Mouse (Mus musculus) ovary, adult 2 months (tissue): Measurements from ENCODE around the gene Atp5g3. TPM values are rescaled to one million over a fixed set of nuclear protein-coding genes. Genes with fewer than 3 reads are reported as not detected.

Experiments used
- polyA plus RNA-seq: library from polyadenylated mRNA; depleted of rRNA; stranded (reverse); fragments of >200 nt; gene quantifications from 2 replicates; pipeline ENCODE4 v1.2.3, GENCODE M21; 2012; rRNA removed

Gene Atp5g3
- 633 and 798 TPM in 2 replicates for polyA plus RNA-seq

DNA sequence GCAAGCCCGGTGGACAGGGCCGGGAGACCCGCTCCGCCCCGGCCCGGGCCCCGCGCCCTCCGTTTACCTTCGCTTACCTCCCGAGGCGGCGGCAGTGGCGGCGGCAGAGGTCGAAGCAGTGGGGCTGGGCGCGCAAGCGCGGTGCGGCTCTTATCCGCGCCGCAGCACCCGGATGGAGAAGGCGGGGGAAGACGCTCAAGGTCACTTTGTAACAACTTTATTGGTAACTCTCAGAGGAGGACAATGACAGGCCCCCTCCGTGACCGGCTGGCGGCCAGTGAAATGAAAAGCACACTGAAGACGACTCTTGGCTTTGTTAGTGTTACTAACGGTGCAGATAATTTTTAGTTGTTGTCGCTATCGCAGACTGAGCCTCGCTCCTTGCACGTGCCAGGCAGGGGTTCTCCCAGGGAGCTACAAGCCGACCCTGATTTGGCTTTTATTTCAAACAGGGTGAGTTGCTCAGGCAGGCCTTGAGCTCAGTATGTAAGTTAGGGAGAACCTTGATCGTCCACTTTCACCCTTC is at the start of gene Atp5g3:
Gene Atp5g3, minus strand, starts transcription at position 152 of the 526 bp plus-strand sequence.

DNA sequence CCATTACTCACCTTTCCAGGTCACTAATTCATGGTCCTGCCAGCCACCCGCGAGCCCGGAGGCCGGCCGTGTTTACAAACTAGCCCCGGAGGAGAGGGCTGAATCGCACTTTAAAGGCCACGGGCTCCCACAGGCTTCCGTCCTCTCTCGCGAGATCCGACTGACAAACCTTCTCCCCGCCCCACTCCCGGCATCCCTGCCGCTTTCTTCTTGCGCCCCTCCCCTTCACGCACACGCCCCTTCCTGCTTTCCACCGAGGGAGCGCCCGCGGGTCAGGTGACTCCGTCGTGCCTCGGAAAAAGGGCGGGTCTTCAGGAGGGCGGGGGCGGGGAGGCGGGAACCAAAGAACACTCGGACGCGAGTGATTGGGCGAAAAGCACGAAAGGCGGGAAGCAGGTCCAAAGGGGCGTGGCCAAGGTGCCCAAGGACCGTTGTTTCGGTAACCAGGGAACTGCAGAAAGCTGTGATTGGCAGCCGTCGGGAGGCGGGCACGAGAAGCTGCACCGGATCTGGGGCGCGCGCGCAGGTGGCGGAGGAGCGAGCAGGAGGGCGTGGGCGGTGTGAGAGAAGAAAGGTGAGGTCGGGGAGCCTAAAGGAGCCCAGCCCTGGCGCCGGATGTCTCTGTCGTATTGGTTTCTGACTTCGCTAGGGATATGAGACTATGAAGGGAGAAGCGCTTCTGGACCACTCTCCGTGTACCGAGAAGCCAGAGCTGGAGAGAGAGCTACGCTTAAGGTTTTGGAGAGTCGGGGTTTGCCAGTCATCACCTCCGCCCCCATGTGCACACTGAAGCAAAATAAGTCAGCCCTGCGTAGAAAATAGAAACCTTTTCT is 18.4 kb downstream of the Atp5g3 start, which contains the start of gene Atf2:
Gene Atf2, minus strand, starts transcription at position 176 of the 833 bp plus-strand sequence.

Other genes starting within 250 kb of the Atp5g3 start
- gene Chn1, start 136.0 kb downstream of the Atp5g3 start, polyA plus RNA-seq: 7.6 and 15.2 TPM in 2 replicates
- gene Atf2, start 18.7 kb downstream of the Atp5g3 start, polyA plus RNA-seq: 5.9 and 9.8 TPM in 2 replicates